Mouse (Mus musculus) hindlimb bud, embryonic 11.5 days (tissue): ENCODE data around the gene Srpk2.
"Not testable (repeated sequence)": the region's sequence is repeated elsewhere in the genome, so short reads cannot be mapped to it uniquely, and the experiment has no call there.

Experiments used
- DNase-seq: peaks from one replicate; pipeline ENCODE4 v3.0.0-alpha.2; 2012; ENCODE audit warnings: low read depth, low spot score; ENCODE audit errors: extremely low spot score

Srpk2 gene

GRCm38 (mm10) chr5:23508630-23509029 is 175.8 kb downstream of the Srpk2 start:
- no peak for DNase-seq

- no peak for DNase-seq
Observed at GRCm38 (mm10) chr5:23507210-23507609, 177.2 kb downstream of the Srpk2 start.

- no peak for DNase-seq
Observed at GRCm38 (mm10) chr5:23505578-23505977, 178.8 kb downstream of the Srpk2 start.

GRCm38 (mm10) chr5:23502317-23502937 is 182.0 kb downstream of the Srpk2 start:
- no peak for DNase-seq

- DNase-seq, result peak; percentile 6
Observed at GRCm38 (mm10) chr5:23501582-23502316, 182.7 kb downstream of the Srpk2 start.

- no peak for DNase-seq
Observed at GRCm38 (mm10) chr5:23500715-23501114, 183.7 kb downstream of the Srpk2 start.

- DNase-seq, result no peak
Observed at GRCm38 (mm10) chr5:23499257-23499656, 185.2 kb downstream of the Srpk2 start.

GRCm38 (mm10) chr5:23497920-23498319 is 186.5 kb downstream of the Srpk2 start:
- DNase-seq, result no peak

- DNase-seq, result no peak
Observed at GRCm38 (mm10) chr5:23496933-23497332, 187.5 kb downstream of the Srpk2 start.

- DNase-seq, result no peak
Observed at GRCm38 (mm10) chr5:23496396-23496795, 188.0 kb downstream of the Srpk2 start.

GRCm38 (mm10) chr5:23490797-23491196 is 193.6 kb downstream of the Srpk2 start:
- no peak for DNase-seq

- DNase-seq, result no peak
Observed at GRCm38 (mm10) chr5:23489231-23489630, 195.2 kb downstream of the Srpk2 start.

- no peak for DNase-seq
Observed at GRCm38 (mm10) chr5:23483811-23484210, 200.6 kb downstream of the Srpk2 start.

- DNase-seq, result no peak
Observed at GRCm38 (mm10) chr5:23473098-23473873, 211.1 kb downstream of the Srpk2 start.

GRCm38 (mm10) chr5:23466546-23466945 is 217.9 kb downstream of the Srpk2 start:
- no peak for DNase-seq

GRCm38 (mm10) chr5:23464743-23465142 is 219.7 kb downstream of the Srpk2 start:
- DNase-seq, result no peak

- no peak for DNase-seq
Observed at GRCm38 (mm10) chr5:23464247-23464646, 220.2 kb downstream of the Srpk2 start.

- no peak for DNase-seq
Observed at GRCm38 (mm10) chr5:23461688-23462087, 222.7 kb downstream of the Srpk2 start.

GRCm38 (mm10) chr5:23453561-23453960 is 230.9 kb downstream of the Srpk2 start:
- not testable (repeated sequence) for DNase-seq
